Mouse (Mus musculus) right cerebral cortex, postnatal 4 days (tissue): ENCODE measurements around the gene Elp6.

ENCODE experiments used
- DNase-seq: peaks from one replicate; pipeline ENCODE4 v3.0.0-alpha.2; 2022

Elp6 gene

DNA sequence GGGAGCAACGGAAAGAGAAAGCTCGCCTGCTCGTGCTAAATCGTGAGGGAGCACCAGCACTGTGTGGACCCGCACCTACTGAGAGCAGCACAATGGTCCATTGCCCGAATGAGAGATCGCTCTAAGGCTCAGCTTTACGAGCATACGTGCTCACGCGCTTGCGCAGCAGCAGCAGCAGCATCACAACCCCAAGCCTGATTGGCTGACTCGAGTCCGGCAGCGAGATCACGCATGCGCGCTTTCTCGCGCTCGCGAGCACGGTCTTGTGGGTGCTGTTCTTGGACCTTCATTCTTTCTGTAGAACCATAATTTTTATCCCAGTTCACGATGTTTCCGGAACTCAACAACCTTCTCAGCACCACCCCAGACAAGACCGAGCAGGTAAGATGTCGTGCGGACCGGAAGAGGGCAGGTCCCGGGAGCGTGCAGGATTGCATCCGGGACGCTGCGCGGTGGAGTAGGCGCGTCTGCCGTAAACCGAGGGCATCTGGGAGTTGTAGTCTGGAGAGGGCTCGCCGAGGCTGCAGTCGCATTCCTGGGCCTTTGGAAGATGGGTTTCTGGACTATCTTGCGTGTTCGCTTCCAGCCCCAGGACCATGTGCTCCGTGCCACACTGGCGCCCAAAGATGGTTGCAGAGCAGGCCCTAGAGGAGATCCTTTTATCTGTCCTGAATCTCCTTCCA lies at the start of gene Elp6:
Elp6 (plus strand) TSS at position 205 of the 683 bp plus-strand sequence.
- peak; percentile 87 for DNase-seq

DNA sequence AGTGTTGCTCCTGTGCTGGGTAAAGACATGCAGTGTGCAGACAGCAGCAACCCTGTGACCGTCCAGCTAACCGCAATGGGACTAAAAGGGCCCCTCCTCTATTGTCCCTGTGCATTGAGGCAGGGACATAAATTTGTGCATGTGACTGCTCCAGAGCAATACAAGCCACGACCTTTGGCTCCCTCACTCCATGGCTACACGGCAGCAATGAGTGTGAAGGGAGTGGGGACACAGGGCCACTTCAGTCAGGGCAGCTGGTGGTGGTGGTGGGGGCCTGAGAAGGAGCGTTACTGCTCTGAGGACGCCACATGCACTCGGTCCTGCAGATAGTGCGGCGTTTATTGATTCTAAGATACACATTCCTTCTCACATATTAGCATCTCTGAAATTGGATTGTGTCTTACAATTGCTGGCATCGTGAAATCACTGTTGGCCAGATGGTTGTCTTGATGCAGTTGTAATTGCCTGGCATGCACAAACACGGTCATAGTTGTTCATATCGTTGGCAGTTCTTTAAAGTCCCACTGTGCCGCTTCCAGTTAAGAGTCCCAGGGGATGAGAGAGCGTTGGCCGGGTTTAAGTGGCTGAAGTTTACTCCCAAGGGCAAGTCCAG lies 49.5 kb upstream of the Elp6 start:
- no peak for DNase-seq

DNA sequence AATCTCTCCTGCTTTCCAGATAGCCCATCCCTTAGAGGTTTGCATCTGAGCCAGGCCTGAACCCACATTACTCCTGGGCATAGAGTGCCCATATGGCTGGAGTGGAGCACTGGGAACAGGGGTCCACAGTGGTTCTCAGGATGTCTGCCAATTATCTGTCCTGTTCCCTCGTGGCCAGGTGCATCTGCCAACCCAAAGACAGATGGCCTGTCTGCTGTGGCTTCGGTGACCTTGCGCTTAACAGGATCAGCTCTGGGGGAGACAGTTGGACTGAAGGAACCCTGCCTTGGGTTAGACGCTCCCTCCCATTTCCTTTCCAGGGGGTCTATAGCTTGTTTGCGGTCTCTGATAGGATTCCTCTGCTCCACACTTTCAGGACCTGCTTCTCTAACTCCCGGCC lies 46.3 kb upstream of the Elp6 start:
- DNase-seq: no peak

DNA sequence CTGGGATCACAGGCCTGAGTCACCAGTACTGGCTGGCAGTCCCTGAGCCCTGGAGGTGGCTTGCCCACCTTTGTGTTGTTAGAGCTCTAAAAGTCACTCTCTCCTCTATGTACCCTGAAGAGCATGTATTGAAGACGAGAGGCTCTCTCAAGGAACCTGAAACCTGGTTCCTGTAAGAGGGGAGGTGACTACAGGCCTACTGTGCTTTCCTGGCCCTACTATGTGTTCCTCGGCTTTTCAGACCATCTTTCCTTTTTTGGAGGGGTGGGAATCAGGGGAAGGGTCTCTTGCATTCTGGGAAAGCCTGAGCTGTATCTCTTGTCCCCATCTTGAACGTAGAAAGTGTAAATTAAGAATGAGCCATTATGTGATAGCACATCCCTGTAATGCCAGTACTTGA lies 45.9 kb upstream of the Elp6 start:
- DNase-seq: no peak

DNA sequence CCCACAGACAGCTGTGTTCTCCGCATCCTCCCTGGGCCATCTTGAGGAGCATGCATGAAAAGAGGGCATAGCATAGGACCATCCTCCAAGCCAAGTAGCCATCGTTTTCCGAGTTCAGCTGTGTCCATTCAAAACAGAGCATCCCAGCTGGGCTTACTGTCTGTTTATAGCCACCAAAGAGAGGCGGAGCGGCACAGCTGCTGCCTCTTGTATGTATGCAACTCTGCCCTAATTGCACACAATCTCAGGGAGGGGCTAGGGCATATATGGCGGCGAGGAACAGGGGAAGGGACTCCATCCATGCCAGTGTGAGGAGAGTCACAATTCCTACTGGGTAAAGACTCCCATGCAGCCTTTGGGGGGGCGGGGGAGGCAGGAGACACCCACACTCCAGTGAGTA lies 41.8 kb upstream of the Elp6 start:
- DNase-seq: no peak

DNA sequence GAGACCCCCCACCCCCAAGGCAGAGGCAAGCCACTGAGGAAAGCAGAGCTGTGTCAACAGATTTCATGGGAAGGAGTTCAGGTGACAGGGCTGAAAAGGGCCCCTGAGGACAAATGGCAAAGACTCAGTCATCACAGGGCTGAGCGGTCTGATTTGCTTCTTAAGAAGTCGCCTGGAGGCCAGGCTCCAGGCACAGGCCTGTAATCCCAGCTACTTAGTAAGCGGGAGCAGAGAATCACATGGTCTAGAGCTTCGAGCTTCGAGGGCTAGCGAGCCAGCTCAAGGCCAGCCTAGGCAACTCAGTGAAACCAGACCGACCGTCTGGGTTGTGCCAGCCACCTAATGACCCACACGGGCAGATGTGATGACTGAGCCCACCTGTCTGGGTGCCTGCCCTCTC lies 40.0 kb upstream of the Elp6 start:
- no peak for DNase-seq

DNA sequence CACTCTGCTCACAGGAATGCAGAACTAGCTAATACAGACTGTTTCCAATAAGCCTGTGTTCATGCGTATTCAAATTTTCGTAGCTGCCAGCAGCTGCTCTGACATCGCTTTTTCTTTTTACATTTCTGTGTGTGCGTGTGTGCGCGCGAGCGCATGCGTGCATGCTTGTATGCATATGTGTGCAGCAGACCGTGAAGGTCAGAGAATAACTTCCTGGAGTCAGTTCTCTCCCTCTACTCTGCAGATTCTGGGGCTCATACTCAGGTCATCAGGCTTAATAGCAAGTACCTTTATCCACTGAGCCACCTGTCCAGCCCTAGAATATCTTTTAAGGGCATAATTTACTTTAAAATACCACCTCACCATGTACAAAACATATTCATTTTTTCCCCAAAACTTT lies 36.6 kb upstream of the Elp6 start:
- no peak for DNase-seq

DNA sequence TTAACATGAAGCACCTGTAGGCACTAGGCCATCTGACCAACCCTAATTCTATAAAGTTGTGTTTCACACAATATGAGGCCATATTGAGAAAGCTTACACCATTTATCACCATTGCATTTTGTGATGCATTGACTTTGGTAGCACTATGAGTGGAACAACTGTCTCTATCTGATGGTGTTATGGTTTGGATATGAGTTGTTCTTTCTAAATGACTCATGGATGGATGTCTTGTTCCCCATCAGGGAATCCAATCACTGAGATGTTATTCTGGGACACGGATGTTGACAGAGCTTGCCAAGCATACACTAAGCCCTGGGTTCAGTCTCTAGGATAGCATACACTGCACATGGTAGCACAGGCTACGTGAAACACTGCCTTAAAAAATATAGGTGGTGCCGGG lies 32.6 kb upstream of the Elp6 start:
- DNase-seq: no peak

DNA sequence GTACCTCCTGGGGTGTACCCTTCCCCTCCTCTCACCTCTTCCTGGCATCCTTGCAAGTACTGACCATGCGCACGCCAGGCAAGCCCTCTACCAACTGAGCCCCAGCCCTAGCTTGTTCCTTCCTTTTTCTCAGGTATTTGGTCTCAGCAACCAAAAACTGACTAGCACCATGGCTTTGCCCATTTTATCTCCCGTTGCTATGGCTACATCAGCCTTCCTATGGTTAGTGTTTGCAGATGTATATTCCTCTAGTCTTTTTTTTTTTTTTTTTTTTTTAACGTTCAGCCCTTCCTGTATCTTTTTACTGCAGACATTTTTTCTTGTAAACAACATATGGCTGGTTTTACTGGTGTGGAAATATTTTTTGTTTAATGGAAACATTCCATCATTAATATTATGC lies 31.5 kb upstream of the Elp6 start:
- no peak for DNase-seq

DNA sequence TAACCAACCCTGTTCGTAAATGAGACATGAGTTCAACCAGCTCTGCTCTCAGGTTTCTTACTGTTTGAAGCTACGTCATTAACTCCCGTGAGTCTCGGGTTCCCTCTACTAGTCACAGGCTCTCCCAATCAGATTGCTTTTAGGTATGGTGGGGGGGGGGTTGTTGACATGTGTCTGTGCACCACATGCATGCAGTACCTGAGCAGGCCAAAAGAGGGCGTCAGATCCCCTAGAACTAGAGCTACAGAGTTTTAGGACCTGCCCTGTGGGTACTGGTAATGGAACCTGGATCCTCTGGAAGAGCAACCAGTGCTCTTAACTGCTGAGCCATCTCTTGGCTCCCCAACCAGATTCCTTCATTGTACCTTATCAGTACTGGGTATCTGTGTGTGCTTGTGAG lies 29.1 kb upstream of the Elp6 start:
- no peak for DNase-seq

DNA sequence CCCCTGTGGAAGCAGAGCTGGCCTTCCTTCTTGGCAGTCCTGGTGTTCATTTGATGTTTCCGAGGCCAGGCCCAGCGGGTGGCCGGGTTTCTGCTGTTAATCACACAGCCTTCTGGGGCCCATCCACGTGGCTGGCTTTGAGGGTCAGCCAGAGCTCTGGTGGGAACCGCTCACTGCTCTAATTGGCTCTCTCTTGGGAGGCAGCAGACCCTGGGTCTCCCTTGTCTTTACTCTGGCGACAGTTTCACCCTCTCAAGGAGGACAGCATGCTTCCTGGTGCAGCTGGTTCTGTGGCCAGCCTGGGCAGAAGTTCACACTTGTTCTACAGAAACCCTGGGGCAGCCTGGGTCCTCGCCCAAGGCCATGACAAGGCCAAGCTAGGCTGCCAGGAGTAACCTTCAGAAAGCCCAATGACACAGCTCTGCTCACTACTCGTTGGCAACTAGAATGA lies 27.5 kb upstream of the Elp6 start:
- DNase-seq: peak; percentile 50

DNA sequence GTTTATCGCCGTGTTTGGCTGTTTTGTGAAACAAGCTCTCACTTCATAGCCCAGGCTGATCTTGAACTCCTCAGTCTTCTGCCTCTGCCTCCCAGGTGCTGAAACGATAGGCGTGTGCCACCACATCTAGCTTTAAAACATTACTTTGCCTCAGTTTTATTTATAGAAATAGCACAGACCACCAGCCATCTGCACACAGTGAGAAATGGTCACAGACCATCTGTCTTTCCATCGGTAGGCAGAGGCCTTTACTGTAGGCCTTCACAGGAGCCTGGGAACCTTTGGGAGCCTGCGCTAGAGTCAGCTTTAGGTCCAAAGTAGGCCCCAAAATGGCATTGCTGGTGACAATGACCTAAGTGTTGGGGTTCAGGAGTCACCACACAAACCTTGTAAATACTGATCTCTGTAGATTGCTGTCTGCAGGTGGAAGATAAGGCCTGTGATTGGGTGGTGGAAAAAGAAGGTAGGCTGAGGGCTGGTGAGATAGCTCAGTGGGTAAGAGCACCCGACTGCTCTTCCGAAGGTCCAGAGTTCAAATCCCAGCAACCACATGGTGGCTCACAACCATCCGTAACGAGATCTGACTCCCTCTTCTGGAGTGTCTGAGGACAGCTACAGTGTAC lies 20.8 kb upstream of the Elp6 start:
- DNase-seq: no peak

DNA sequence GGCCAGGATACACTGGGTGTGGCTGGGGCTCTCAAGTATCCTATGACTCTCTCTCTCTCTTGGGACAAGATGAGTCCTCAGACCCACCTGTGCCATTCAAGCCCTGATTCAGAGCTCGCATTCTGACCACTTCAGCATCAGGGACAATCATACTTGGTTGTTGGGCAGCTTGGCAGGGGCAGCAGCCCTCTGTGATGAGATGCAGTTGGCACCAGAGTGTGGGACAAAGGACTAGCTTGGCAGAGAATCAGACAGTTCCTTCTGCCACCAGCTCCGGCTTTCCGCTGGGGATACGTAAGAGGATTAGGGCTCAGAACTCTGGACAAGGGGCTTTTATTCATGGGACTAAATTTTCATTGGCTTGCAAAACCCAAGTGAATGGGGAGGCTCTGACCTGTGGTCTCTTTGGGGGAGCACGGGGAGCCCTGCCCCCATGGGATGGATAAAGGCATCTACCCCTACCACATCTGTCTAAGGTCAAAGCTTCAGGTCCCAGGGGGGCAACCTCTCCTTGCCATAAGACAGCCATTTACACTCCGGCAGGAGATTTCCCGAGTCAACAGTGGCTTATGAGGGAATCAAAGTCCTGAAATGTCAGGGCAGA lies 17.6 kb upstream of the Elp6 start:
- peak; percentile 29 for DNase-seq

DNA sequence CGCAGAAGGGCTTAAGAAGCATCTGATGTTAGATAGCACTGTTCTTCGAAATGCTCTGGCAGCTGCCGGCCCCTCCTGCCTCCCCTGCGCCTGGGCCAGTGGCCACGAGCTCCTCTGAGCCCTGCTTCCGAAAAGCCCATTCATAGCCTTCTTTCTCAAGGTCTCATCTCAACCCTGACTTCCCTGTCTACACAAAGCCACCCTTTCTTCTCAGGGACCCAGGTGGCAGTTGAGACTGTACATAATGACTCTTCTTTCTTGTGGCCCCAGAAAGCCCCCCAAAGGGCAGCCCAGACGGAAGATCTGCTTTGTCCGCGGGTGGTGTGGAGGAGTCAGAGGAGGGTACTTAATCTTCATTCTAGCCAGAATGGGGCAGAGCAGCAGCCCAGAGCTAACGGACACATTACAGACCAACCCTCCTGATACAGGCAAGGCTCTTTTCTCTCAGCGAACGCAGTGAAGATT lies 11.7 kb upstream of the Elp6 start:
- DNase-seq: no peak

DNA sequence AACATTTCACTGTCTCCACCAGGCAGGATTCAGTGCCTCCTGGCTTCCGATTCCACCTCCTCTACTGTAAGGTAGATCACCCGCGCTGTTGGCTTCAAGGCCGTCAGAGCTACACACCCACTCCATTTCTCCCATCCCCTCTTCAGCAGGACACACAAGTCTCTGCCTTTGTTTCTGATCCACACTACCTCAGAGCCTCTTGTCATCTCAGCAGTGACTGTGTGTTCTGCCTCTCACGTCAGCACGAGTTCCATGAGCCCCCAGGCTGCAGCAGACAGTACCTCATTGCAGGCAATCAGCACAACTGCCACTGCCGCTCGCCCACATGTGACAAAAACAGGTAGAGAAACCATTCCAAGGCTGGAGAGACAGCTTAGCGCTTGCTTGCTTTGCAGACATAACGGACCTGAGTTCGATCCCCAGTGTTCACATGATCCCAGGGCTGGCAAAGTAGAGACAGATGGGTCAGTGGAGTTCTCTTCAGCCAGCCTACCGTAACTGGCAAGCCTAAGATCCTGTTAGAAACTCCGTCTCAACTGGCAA lies 11.0 kb upstream of the Elp6 start:
- no peak for DNase-seq

DNA sequence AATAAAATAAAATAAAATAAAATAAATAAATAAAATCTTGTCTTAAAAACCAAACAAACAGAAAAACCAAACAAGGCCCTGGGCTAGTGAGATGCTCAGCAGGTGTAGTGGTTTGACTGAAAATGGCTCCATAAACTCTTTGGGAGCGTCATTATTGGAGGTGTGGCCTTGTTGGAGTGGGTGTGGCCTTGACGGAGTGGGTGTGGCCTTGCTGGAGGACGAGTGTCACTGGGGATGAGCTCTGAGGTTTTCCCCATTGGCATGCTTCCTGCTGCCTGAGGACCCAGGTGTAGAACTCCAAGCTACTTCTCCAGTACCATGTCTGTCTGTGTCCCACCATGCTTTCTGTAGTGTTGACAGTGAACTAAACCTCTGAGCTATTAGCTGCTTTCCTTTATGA lies 10.2 kb upstream of the Elp6 start:
- no peak for DNase-seq

DNA sequence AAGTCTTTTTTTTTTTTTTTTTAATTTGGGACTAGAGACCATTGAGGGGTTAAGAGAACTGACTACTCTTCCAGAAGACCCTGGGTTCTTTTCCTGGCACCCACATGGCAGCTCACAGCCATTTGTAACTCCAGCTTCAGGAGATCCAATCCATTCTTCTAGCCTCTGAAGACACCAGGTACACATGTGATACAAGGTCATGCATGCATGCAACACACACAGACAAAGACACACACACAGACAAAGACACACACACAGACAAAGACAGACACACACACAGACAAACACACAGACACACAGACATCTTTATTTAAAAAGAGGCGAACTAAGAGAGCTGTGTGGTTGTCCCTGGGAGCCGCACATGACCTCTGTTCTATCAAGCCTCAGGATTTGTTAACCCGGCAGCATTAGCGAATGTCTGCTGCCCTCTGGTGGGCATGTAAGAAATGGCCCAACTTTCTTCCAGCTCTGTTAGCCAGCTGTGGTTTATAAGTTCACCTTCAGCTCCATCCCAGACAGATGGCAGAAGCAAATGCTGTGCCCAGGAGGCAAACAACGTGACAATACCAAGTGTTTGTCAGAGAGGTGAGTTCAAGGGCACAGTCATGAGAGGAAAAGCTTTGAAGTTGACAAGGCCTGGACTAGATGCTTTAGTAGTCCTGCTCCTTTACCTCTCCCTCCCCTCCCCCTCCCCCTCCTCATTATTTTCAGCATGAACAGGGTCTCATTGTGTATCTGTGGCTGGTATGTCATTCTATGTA lies 7.9 kb upstream of the Elp6 start:
- DNase-seq: peak; percentile 88

DNA sequence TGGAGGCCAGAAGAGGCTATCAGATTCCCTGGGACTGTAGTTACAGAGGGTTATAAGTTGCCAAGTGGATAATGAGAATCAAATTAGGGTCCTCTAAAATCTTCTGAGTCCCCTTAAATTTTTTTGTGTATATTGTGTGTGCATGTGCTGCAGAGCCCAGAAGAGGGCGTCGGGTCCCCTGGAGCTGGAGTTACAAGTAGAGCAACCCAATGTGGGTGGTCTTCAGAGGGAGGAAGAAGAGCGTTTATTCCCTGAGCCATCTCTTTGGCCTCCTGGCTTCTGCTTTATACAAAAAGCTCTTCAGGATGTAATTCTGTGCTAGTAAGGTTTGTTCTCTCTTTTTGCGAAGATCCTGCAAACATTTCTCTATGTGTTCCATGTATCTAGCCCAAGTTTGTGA lies 457 bp upstream of the Elp6 start:
- no peak for DNase-seq

DNA sequence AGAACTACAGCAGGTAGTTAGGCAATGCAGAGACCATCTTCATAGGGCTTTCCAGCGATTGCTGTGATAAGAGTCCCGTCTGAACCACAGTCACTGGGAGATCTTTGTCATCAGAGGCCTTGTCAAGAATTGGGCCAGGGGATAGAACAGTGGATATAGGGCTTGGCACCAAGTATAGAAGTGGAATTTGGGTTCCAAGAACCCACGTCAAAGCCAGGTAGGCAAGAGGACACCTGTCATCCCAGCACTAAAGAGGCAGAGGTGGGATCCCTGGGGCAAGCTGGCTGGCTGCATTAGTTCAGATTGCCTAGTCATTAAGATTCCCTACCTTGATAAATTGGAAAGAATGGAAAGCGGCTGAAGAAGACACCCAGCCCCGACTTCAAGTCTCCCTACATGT lies 1.4 kb downstream of the Elp6 start:
- DNase-seq: no peak

DNA sequence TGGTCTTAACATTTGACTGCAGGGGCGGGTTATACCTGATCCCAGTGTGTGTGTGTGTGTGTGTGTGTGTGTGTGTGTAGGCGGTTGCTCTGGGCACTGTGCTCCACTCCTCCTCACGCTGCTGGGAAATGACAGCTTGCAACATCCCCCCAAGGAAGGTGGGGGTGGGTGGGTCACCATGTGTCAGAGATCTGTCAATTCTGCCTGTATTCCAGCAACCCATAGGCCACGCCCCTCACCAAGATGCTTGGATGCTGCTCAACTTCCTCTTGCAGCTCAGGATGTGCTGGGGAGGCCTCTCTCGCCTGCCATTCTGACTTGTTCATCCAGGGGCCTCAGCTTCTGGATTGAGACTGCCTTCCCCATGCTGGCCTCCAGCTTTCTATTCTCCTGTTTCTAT lies 9.7 kb downstream of the Elp6 start:
- no peak for DNase-seq

DNA sequence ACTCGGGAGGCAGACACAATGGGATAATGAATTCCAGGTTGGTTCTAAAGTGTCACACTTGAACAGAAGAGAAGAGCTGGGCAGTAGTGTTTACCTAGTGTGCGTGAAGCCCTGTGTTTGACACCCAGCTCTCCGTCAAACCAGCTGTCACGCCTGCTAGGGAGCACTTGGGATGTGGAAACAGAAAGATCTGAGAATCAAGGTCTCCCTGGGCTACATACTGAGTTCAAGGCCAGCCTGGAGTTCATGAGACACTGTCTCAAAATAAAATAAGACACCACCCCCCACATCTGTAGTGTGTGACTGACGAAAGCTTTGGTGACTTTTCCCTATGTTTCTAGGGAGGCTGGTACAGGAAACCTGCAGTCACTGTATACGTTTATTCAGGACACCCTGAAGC lies 10.4 kb downstream of the Elp6 start:
- DNase-seq: no peak

DNA sequence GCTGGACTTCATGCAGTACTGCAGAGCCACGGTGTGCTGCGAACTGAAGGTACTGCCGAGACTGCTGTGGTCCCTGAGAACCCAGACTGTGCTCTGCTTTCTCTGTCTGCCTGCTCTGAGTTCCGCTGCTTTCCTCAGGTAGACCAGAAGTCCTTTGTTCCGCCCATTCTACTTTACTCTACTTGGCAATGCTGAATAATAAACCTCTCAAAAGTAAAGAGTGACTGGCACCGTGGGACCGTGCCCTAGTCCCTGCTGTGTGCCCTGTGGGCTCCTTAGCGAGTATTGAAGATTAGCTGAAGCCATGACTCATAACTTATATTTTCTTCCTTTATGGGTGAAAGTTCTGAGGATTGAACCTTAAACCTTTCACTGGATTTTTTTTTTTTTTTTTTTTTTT lies 10.9 kb downstream of the Elp6 start:
- DNase-seq: no peak

DNA sequence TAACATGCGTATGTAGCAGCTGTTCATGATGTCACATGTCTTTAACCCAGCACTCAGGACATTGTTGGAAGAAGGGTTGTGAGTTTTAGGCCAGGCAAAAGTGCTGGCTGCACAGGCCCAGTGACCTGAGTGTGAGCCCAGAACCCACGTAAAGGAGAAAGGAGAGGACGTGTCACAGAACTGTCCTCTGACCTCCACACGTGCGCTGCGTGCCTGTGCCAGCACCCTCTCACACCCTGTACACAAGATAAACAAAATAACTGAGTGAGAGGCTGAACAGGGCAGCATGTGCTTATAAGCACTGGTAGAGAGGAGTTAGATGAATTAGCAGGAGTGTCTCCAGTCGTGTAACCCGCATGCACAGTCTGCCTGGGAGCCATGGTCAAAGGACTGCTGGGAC lies 11.5 kb downstream of the Elp6 start:
- no peak for DNase-seq
